Comparison of ENCODE assay signal across 10 mouse cellular contexts in genomic region chr4:81310168-81310474, GRCm38 (mm10).
DNase-seq lines count a peak whose midpoint lies in the region; ATAC-seq and TF ChIP-seq lines count a peak whose summit lies in the region.
"Had no signal": no experiment of that assay in that cellular context is flagged by ENCODE, and none has a peak within 500 bp of the region (broad histone marks: within the 10 kb centered on the region; RNA-seq: fewer than 3 reads in every experiment).

No protein-coding gene starts in this region.

- peak; percentile 84 for DNase-seq in adipocyte (ENCODE audit: low spot score)
- peak; percentile 18 to 19 for DNase-seq in heart, postnatal 36 days
- no peak for DNase-seq in yolk sac, embryonic 10.5 days (ENCODE audit: low spot score)
- DNase-seq: embryo, embryonic 11 days; kidney, adult 18-20 months had no signal

- H3K36me3 ChIP-seq in intestine, embryonic 16.5 days (ENCODE audit: control insufficient read depth, insufficient read depth, low read length), result no peaks in the 10 kb centered on the region
- H3K36me3 ChIP-seq in intestine, postnatal 0 days (ENCODE audit: control insufficient read depth, insufficient read depth), result no peaks in the 10 kb centered on the region
- H3K36me3 ChIP-seq in C2C12 (ENCODE audit: control insufficient read depth, insufficient read depth), result peaks cover 29% of the 10 kb centered on the region

- no peaks in the 10 kb centered on the region for H3K27me3 ChIP-seq in intestine, embryonic 16.5 days (replicated peaks; ENCODE audit: control insufficient read depth, insufficient read depth, low read length)
- H3K27me3 ChIP-seq in intestine, postnatal 0 days (replicated peaks; ENCODE audit: control insufficient read depth, insufficient read depth, low read length), result no peaks in the 10 kb centered on the region
- no peaks in the 10 kb centered on the region for H3K27me3 ChIP-seq in C2C12 (ENCODE audit: control insufficient read depth, insufficient read depth, insufficient read length)

- no peak overlapping the region for H3ac ChIP-seq in C2C12 (ENCODE audit: control insufficient read depth, insufficient read length, low read depth)

- no peak overlapping the region for H3K4me2 ChIP-seq in intestine, embryonic 16.5 days (ENCODE audit: low read depth, low read length)
- H3K4me2 ChIP-seq in intestine, postnatal 0 days (replicated peaks; ENCODE audit: low read depth), result no peak overlapping the region

- no peak for TF ChIP-seq CTCF in intestine, postnatal 0 days (IDR thresholded peaks at IDR 0.05; ENCODE audit: low read depth)
- no peak for TF ChIP-seq CTCF in C2C12 (IDR thresholded peaks at IDR 0.05; ENCODE audit: control insufficient read depth, insufficient read depth, insufficient read length)

- H3K79me2 ChIP-seq in C2C12 (ENCODE audit: control insufficient read depth, insufficient read depth), result no peaks in the 10 kb centered on the region

- ATAC-seq in intestine, embryonic 16.5 days, result no peak
- no peak for ATAC-seq in intestine, postnatal 0 days
- no peak for ATAC-seq in megakaryocyte progenitor cell, adult 5-6 weeks (replicated peaks; ENCODE audit: poor library complexity)
- ATAC-seq: forebrain, embryonic 16.5 days had no signal

- no peaks in the 10 kb centered on the region for H3K79me3 ChIP-seq in C2C12 (ENCODE audit: low read depth)

- no peak overlapping the region for H3K9ac ChIP-seq in intestine, embryonic 16.5 days (ENCODE audit: low read depth, low read length)
- no peak overlapping the region for H3K9ac ChIP-seq in intestine, postnatal 0 days (ENCODE audit: low read depth, low read length)

- peaks cover 2% of the 10 kb centered on the region; the same call in 1 of the 2 replicates for H3K4me1 ChIP-seq in intestine, embryonic 16.5 days (ENCODE audit: control insufficient read depth, insufficient read depth, low read length)
- no peaks in the 10 kb centered on the region for H3K4me1 ChIP-seq in intestine, postnatal 0 days (replicated peaks; ENCODE audit: control insufficient read depth, insufficient read depth, low read length)

- peak overlapping the region; percentile 37; the same call in 1 of the 2 replicates for H3K27ac ChIP-seq in intestine, embryonic 16.5 days (ENCODE audit: low read length)
- H3K27ac ChIP-seq in intestine, postnatal 0 days (ENCODE audit: low read depth, low read length), result no peak overlapping the region

- WGBS in intestine, embryonic 16.5 days, result 73% methylated on average over 2 of the region's 2 CpGs
- 65% methylated on average over 2 of the region's 2 CpGs for WGBS in intestine, postnatal 0 days

- intact Hi-C loops in heart, postnatal 36 days (cut with DNase I), result no loop called here

- H3K4me3 ChIP-seq in intestine, embryonic 16.5 days (ENCODE audit: low read length), result no peak overlapping the region
- no peak overlapping the region for H3K4me3 ChIP-seq in intestine, postnatal 0 days (ENCODE audit: low read depth, low read length)
- no peak overlapping the region for H3K4me3 ChIP-seq in C2C12 (ENCODE audit: insufficient read depth, poor library complexity, severe bottlenecking)

- no peaks in the 10 kb centered on the region for H3K9me3 ChIP-seq in intestine, embryonic 16.5 days (ENCODE audit: control insufficient read depth, low read length)
- no peaks in the 10 kb centered on the region for H3K9me3 ChIP-seq in intestine, postnatal 0 days (ENCODE audit: control insufficient read depth)

TF ChIP-seq in C2C12, 6 proteins besides CTCF, POLR2A, EP300 and RAD21:
- TF ChIP-seq MAX (IDR thresholded peaks at IDR 0.05) (no peak), CEBPB (IDR thresholded peaks at IDR 0.05; ENCODE audit: low read depth) (peak; percentile 93)
TF ChIP-seq in C2C12: peak in this region for 1.
